Mouse (Mus musculus) kidney, adult 2 months (tissue): ENCODE data around the gene Timp3.

Experiments
- CTCF ChIP-seq: fragments of 200-500 bp; conservative IDR thresholded peaks from 2 replicates; pipeline ENCODE4 v1.5.1; 2011; ENCODE audit warnings: low read depth, mild to moderate bottlenecking, control low read depth, low read length, moderate library complexity, mixed read lengths; ENCODE audit not compliant: insufficient read depth, insufficient read length
- POLR2A ChIP-seq: fragments of 200-500 bp; IDR thresholded peaks from one replicate; pipeline ENCODE4 v1.6.1; 2011; ENCODE audit warnings: low read depth, low read length, control low read depth

- TF ChIP-seq CTCF (no peak), POLR2A (no peak)
Measured at GRCm38 (mm10) chr10:86392399-86392798, 92.2 kb downstream of the Timp3 start.
